Mouse (Mus musculus) neural tube, embryonic 13.5 days (tissue): ENCODE data around the gene Galnt11. TPM values are rescaled to one million over a fixed set of nuclear protein-coding genes. Genes with fewer than 3 reads are reported as not detected.
"Not testable (repeated sequence)": the region's sequence is repeated elsewhere in the genome, so short reads cannot be mapped to it uniquely, and the experiment has no call there.

Source experiments
- ATAC-seq: fragments of 200-750 bp; cut with Nextera tagmentation; 2 replicates; pipeline ENCODE4 v1.8.0; 2017; ENCODE audit warnings: low read depth, mild to moderate bottlenecking, moderate TSS enrichment, moderate library complexity
- H3K27ac ChIP-seq: fragments of 300-500 bp; sonication (generic); replicated peaks from 2 replicates; pipeline ENCODE4 v1.5.1; 2015; ENCODE audit warnings: moderate library complexity, mild to moderate bottlenecking, inconsistent platforms
- H3K27me3 ChIP-seq: fragments of 300-500 bp; sonication (generic); 2 replicates; pipeline ENCODE4 v1.6.1; 2015; ENCODE audit warnings: mild to moderate bottlenecking, inconsistent platforms
- H3K36me3 ChIP-seq: fragments of 300-500 bp; sonication (generic); 2 replicates; pipeline ENCODE4 v1.6.1; 2015; ENCODE audit warnings: mild to moderate bottlenecking, inconsistent platforms
- H3K4me1 ChIP-seq: fragments of 300-500 bp; sonication (generic); replicated peaks from 2 replicates; pipeline ENCODE4 v1.6.1; 2015; ENCODE audit warnings: inconsistent platforms
- H3K4me2 ChIP-seq: fragments of 300-500 bp; sonication (generic); 2 replicates; pipeline ENCODE4 v1.6.1; 2015; ENCODE audit warnings: inconsistent platforms, mild to moderate bottlenecking, moderate library complexity
- H3K4me3 ChIP-seq: fragments of 300-500 bp; sonication (generic); 2 replicates; pipeline ENCODE4 v1.5.1; 2015; ENCODE audit warnings: mild to moderate bottlenecking, inconsistent platforms
- H3K9ac ChIP-seq: fragments of 300-500 bp; sonication (generic); 2 replicates; pipeline ENCODE4 v1.6.1; 2015; ENCODE audit warnings: moderate library complexity, mild to moderate bottlenecking, inconsistent platforms
- H3K9me3 ChIP-seq: fragments of 300-500 bp; sonication (generic); 2 replicates; pipeline ENCODE4 v1.6.1; 2016; ENCODE audit warnings: inconsistent platforms
- WGBS: fragments of 180-500 bp; shearing (Covaris S2); methylation state at CpG from one replicate; pipeline ENCODE4 v1.1.7; 2015; 5-methylcytosine and 5-hydroxymethylcytosine counted together
- polyA plus RNA-seq: library from polyadenylated mRNA; unstranded; fragments of >200 nt; fragmentation: Nextera tagmentation; extraction: Ambion mirVana; gene quantifications from 2 replicates; pipeline ENCODE4 v1.2.1, GENCODE M21; 2015

Gene Galnt11
- polyA plus RNA-seq, 1 experiment from 2014 or later = 49.4 TPM

- ATAC-seq = no peak
- Histone ChIP-seq H3K4me1 (no peaks in the 10 kb centered on the region), H3K36me3 (no peaks in the 10 kb centered on the region), H3K27ac (no peak overlapping the region), H3K9me3 (no peaks in the 10 kb centered on the region), H3K9ac (no peak overlapping the region), H3K27me3 (no peaks in the 10 kb centered on the region), H3K4me2 (no peak overlapping the region), H3K4me3 (no peak overlapping the region)
- 81% methylated on average over 6 of the region's 6 CpGs for WGBS
These were observed 6.7 kb upstream of the Galnt11 start for GRCm38 (mm10) chr5:25215006-25215405.

DNA sequence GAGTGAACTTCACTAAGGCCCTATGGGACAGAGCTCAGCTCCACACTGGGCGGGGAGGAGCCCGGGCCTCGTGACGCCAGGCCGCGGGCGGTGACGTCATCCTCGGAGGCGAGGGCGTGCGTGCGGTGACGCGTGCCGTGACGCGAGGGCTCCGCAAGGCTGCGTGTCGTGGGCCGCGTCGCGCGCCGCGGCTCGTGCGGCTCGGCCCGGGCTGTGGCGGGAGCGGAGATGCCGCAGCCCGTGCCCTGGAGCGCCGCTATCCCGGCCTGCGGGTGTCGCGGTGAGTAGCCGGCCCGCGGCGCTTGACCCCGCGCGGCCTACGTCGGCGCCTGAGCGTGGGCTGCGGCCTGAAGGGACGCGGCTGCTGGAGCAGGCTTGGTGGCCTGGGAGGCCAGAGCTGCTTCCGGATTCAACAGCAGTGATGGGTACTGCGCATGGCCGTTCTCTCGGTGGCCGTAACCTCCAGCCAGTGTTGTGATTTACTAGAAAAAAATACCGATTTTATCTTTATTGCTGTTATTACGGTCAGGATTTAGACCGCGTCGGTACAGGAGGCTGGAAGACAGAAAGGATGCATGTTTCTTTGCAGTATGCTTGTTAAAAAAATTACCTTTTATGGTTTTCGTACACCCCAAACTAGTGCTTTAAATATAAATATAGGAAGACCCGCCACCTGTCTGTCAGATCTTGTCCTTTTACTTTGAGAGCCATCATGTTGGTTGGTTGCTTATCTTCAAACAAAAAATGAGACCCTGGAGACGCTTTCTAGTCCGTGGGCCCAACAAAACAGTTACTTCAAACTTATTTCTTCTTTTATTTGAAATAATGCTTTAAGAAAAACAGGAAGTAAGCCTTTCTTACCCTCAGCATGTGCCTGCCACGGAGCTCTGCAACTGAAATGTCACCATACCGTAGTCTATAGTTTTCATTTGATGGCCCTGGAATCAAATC lies 1.3 kb downstream of the Galnt11 start, which contains the start of gene E130116L18Rik:
E130116L18Rik (minus strand) TSS at position 402 of the 951 bp plus-strand sequence.
- H3K27ac ChIP-seq = peak within 1 kb of the TSS; percentile 90
- H3K9ac ChIP-seq = peak within 1 kb of the TSS; percentile 83
- H3K4me2 ChIP-seq = peak within 1 kb of the TSS; percentile 58
- H3K27me3 ChIP-seq = no peaks in the 10 kb centered on the region
- WGBS = 5% methylated on average over 66 of the region's 72 CpGs
- H3K36me3 ChIP-seq = 0 out of 2 replicates have a peak, but pooled peaks cover 11% of the 10 kb centered on the region
- no peaks in the 10 kb centered on the region for H3K9me3 ChIP-seq
- ATAC-seq = peak; percentile 98
- H3K4me1 ChIP-seq = peaks cover 19% of the 10 kb centered on the region
- peak within 1 kb of the TSS; percentile 64 for H3K4me3 ChIP-seq

GRCm38 (mm10) chr5:25224377-25224776 lies 2.7 kb downstream of the Galnt11 start:
- Histone ChIP-seq H3K36me3 (peaks cover 20% of the 10 kb centered on the region; the same call in 1 of the 2 replicates), H3K4me2 (peak overlapping the region; percentile 58), H3K4me1 (peaks cover 19% of the 10 kb centered on the region), H3K4me3 (0 out of 2 replicates have a peak overlapping the region, but pooled peaks have one; percentile 64)
- H3K9ac ChIP-seq, H3K27me3 ChIP-seq, H3K9me3 ChIP-seq, ATAC-seq, H3K27ac ChIP-seq: not testable (repeated sequence)
- WGBS = 94% methylated on average over 1 of the region's 1 CpGs

- Histone ChIP-seq H3K9me3 (no peaks in the 10 kb centered on the region), H3K27me3 (no peaks in the 10 kb centered on the region), H3K27ac (no peak overlapping the region), H3K36me3 (peaks cover 27% of the 10 kb centered on the region), H3K4me3 (no peak overlapping the region), H3K4me1 (no peaks in the 10 kb centered on the region), H3K9ac (no peak overlapping the region), H3K4me2 (no peak overlapping the region)
- 92% methylated on average over 6 of the region's 6 CpGs for WGBS
- ATAC-seq = no peak
These were observed 21.4 kb downstream of the Galnt11 start for GRCm38 (mm10) chr5:25243101-25243500.

- 93% methylated on average over 10 of the region's 10 CpGs for WGBS
- H3K36me3 ChIP-seq = peaks cover 45% of the 10 kb centered on the region
These were observed 24.2 kb downstream of the Galnt11 start for GRCm38 (mm10) chr5:25245806-25246472.

DNA sequence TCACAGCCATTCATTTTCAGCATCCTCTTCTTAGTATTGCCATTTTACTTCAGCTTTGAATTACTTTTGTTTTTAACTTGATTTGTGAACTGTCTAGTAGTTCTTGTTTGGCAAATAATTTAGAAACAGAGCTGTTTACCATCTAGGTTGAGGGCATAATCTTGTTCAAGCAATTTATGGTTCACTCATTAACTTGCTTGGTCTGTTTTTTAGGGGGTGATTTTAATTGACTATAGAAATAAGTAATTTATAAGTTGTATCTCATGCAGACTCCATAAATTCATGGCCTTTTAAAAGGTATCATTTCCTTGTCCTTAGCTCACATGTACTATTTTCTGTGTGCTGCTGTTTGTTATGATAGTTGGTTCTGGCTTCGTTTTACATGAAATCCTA lies 24.8 kb downstream of the Galnt11 start:
- Histone ChIP-seq H3K27ac (no peak overlapping the region), H3K36me3 (peaks cover 47% of the 10 kb centered on the region), H3K4me3 (no peak overlapping the region), H3K4me2 (no peak overlapping the region), H3K9me3 (no peaks in the 10 kb centered on the region), H3K9ac (no peak overlapping the region), H3K4me1 (no peaks in the 10 kb centered on the region), H3K27me3 (no peaks in the 10 kb centered on the region)
- no peak for ATAC-seq
- 83% methylated on average over 1 of the region's 1 CpGs for WGBS

More at GRCm38 (mm10) chr5:25245806-25246472, 24.2 kb downstream of the Galnt11 start:
- Histone ChIP-seq H3K4me3 (no peak overlapping the region), H3K27me3 (no peaks in the 10 kb centered on the region), H3K9me3 (no peaks in the 10 kb centered on the region), H3K4me1 (no peaks in the 10 kb centered on the region), H3K9ac (no peak overlapping the region), H3K4me2 (no peak overlapping the region), H3K27ac (no peak overlapping the region)
- no peak for ATAC-seq

DNA sequence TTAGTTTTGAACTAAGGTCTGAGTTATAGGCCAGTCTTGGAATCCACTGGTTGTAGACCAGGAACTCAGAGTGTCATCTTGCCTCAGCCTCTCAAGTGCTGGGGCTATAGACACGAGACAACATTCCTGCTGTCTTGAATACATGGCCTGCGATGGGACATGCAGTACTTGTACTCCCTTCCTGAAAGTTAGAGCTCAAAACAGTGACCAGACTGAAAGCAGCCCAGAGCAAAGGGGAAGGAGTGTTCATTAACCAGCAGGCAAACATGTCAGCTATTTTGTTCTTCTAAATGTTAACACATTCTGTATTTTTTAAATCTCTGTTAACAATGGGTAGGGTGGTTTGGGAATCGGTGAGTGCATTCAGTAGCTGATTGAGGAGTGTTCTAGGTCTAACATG lies 25.3 kb downstream of the Galnt11 start:
- ATAC-seq = no peak
- H3K4me1 ChIP-seq = no peaks in the 10 kb centered on the region
- no peak overlapping the region for H3K4me3 ChIP-seq
- peaks cover 49% of the 10 kb centered on the region for H3K36me3 ChIP-seq
- WGBS = 87% methylated on average over 3 of the region's 3 CpGs
- H3K27ac ChIP-seq = no peak overlapping the region
- H3K27me3 ChIP-seq = no peaks in the 10 kb centered on the region
- no peak overlapping the region for H3K9ac ChIP-seq
- H3K9me3 ChIP-seq = no peaks in the 10 kb centered on the region
- no peak overlapping the region for H3K4me2 ChIP-seq

- 79% methylated on average over 2 of the region's 2 CpGs for WGBS
- Histone ChIP-seq H3K4me1 (no peaks in the 10 kb centered on the region), H3K9ac (no peak overlapping the region), H3K4me3 (no peak overlapping the region), H3K9me3 (no peaks in the 10 kb centered on the region), H3K36me3 (peaks cover 90% of the 10 kb centered on the region), H3K27ac (no peak overlapping the region), H3K27me3 (no peaks in the 10 kb centered on the region), H3K4me2 (no peak overlapping the region)
- ATAC-seq = no peak
These were observed 30.7 kb downstream of the Galnt11 start for GRCm38 (mm10) chr5:25252423-25252822.

GRCm38 (mm10) chr5:25252825-25253544 lies 31.3 kb downstream of the Galnt11 start:
- Histone ChIP-seq H3K27me3 (no peaks in the 10 kb centered on the region), H3K9me3 (no peaks in the 10 kb centered on the region), H3K4me1 (no peaks in the 10 kb centered on the region), H3K36me3 (peaks cover 96% of the 10 kb centered on the region), H3K9ac (no peak overlapping the region), H3K4me3 (no peak overlapping the region), H3K27ac (no peak overlapping the region), H3K4me2 (no peak overlapping the region)
- no peak for ATAC-seq
- WGBS = 95% methylated on average over 8 of the region's 8 CpGs

DNA sequence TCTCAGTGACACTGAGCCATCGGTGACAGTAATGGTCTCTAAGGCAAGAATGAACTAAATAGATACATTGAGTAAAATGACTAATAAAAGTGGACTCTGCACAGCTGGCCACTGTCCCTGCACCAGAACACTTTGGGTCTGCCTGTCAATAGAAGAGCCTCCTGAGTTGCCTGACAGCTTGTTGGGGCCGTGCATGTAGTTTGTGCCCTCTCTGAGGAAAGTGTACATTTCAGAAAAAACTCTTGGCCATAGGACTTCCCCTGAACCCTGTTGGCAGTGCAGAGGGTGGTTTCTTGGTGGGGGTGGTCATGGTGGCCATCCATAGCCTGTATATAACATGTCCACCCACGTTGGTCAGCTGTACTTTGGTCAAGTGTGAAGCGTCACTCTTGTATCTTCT lies 32.8 kb downstream of the Galnt11 start:
- H3K27ac ChIP-seq = no peak overlapping the region
- no peak overlapping the region for H3K4me2 ChIP-seq
- H3K4me1 ChIP-seq = no peaks in the 10 kb centered on the region
- no peaks in the 10 kb centered on the region for H3K9me3 ChIP-seq
- H3K4me3 ChIP-seq = no peak overlapping the region
- H3K9ac ChIP-seq = no peak overlapping the region
- ATAC-seq = no peak
- H3K36me3 ChIP-seq = peaks cover 100% of the 10 kb centered on the region
- 97% methylated on average over 4 of the region's 4 CpGs for WGBS
- no peaks in the 10 kb centered on the region for H3K27me3 ChIP-seq

GRCm38 (mm10) chr5:25256686-25257085 lies 35.0 kb downstream of the Galnt11 start:
- 87% methylated on average over 2 of the region's 2 CpGs for WGBS
- H3K9ac ChIP-seq = no peak overlapping the region

DNA sequence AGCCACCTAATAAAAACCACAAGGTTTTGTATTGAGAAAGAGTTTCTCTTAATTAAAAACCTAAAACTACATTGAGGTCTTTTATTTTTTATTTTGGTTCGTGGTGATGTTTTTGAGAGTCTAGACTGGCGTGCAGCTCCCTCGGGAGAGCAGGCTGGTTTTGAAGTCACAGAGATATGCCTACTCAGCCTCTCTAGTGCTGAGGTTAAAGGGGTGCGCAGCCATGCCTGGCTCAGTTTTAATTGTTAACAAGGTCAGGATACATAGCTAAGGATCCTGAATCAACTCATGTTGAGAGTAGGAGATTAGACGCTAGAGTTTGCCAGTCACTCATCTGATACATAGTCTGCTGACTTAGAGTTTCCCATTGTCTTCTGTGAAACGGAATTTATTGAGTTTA lies 39.7 kb downstream of the Galnt11 start:
- Histone ChIP-seq H3K9ac (no peak overlapping the region), H3K4me3 (no peak overlapping the region), H3K9me3 (no peaks in the 10 kb centered on the region), H3K4me2 (no peak overlapping the region), H3K27ac (no peak overlapping the region), H3K4me1 (no peaks in the 10 kb centered on the region), H3K36me3 (peaks cover 97% of the 10 kb centered on the region), H3K27me3 (no peaks in the 10 kb centered on the region)
- ATAC-seq = no peak
- 88% methylated on average over 6 of the region's 6 CpGs for WGBS

More at GRCm38 (mm10) chr5:25256686-25257085, 35.0 kb downstream of the Galnt11 start:
- Histone ChIP-seq H3K27ac (no peak overlapping the region), H3K36me3 (peaks cover 100% of the 10 kb centered on the region), H3K4me3 (no peak overlapping the region), H3K4me1 (no peaks in the 10 kb centered on the region), H3K4me2 (no peak overlapping the region), H3K27me3 (no peaks in the 10 kb centered on the region), H3K9me3 (no peaks in the 10 kb centered on the region)
- no peak for ATAC-seq
